12 mouse cellular contexts compared by ENCODE assay signal in the genomic region with DNA sequence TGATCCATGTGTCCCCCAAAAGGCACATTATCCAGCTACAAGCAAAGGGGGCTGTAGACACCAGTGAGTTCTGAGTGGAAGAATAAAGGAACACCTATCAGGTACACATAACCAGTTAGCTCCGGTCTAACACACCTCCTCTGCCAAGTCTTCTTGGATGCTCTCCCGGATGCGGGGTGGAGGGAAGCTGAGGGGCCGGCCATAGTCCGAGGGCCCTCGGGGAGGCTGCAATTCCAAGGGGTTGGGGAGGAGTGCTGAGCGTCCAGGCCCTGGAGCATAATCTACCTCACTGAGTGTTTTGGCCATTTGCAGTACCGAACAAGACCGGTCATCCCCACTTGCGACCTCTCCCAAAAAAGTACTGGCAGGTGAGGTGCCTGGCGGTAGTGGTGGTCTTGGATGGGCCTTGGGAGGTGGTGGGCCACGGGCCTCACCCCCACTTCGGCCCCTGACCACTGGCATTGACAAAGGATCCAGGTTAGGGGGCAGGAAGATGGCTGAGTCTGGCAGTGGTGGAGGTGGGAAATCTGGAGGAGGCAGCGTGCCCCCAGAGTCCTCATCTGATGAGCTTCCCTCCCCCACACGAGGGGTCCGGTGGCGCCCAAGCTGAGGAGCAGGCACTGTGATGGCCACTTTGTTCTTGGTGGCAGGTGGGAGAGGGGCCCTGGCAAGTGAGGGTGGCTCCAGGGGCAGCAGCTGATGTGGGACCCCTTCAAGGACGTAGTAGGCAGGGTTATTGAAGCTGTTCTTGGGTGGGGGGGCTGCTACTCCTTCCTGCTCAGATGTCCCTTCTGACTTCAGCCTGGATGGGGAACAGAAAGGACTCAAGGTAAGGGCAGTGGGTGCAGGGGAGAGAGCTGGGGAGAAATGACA. TPM values are rescaled to one million over a fixed set of nuclear protein-coding genes. Genes with fewer than 3 reads are reported as not detected.
A peak's percentile ranks its signal among the peaks of the same experiment; 100 is the strongest.
DNase-seq lines count a peak whose midpoint lies in the region; ATAC-seq and TF ChIP-seq lines count a peak whose summit lies in the region.
"Had no signal": no experiment of that assay in that cellular context is flagged by ENCODE, and none has a peak within 500 bp of the region (broad histone marks: within the 10 kb centered on the region; RNA-seq: fewer than 3 reads in every experiment).

No protein-coding gene starts in this region.

- peaks cover 39% of the 10 kb centered on the region for H3K27me3 ChIP-seq in heart, embryonic 10.5 days (ENCODE audit: insufficient read depth, poor library complexity, severe bottlenecking)
- H3K27me3 ChIP-seq in lung, embryonic 16.5 days (ENCODE audit: control insufficient read depth, insufficient read depth, low read depth, low read length) = peaks cover 26% of the 10 kb centered on the region
- peaks cover 48% of the 10 kb centered on the region for H3K27me3 ChIP-seq in embryonic facial prominence, embryonic 14.5 days (replicated peaks; ENCODE audit: control insufficient read depth, insufficient read depth, low read length)
- no peaks in the 10 kb centered on the region for H3K27me3 ChIP-seq in myocyte (ENCODE audit: control insufficient read depth, insufficient read depth, insufficient read length)

- H3ac ChIP-seq in myocyte (ENCODE audit: control insufficient read depth, insufficient read length) = no peak overlapping the region

- no peak for TF ChIP-seq POLR2A in myocyte (IDR thresholded peaks at IDR 0.05; ENCODE audit: insufficient read length, low read depth)

- H3K36me3 ChIP-seq in heart, embryonic 10.5 days = peaks cover 60% of the 10 kb centered on the region
- H3K36me3 ChIP-seq in lung, embryonic 16.5 days (ENCODE audit: control insufficient read depth, insufficient read depth, low read length) = peaks cover 45% of the 10 kb centered on the region
- H3K36me3 ChIP-seq in embryonic facial prominence, embryonic 14.5 days (ENCODE audit: control insufficient read depth, insufficient read depth, low read length) = peaks cover 62% of the 10 kb centered on the region
- H3K36me3 ChIP-seq in myocyte (ENCODE audit: control insufficient read depth, insufficient read depth) = peaks cover 30% of the 10 kb centered on the region

- DNase-seq in heart, embryonic 10.5 days (ENCODE audit: low spot score) = no peak
- no peak for DNase-seq in heart, postnatal 25 days (ENCODE audit: low spot score)
- DNase-seq in lung, adult 18-20 months = no peak
- peak; percentile 42 for DNase-seq in embryonic facial prominence, embryonic 14.5 days (ENCODE audit: low spot score)
- no peak for DNase-seq in left cerebral cortex, adult 9 months (ENCODE audit: low spot score in 2 of 2)
- DNase-seq: cerebellum, adult 18-20 months had no signal

- 0 out of 2 replicates have a peak overlapping the region, but pooled peaks have one; percentile 8 for H3K9ac ChIP-seq in lung, embryonic 16.5 days (ENCODE audit: low read length)
- H3K9ac ChIP-seq in embryonic facial prominence, embryonic 14.5 days (ENCODE audit: low read depth, low read length) = no peak overlapping the region
- H3K9ac ChIP-seq: heart, embryonic 15.5 days; liver, embryonic 15.5 days; stomach, embryonic 15.5 days had no signal

- peak overlapping the region; percentile 22; the same call in 1 of the 2 replicates for H3K27ac ChIP-seq in heart, embryonic 10.5 days
- 0 out of 2 replicates have a peak overlapping the region, but pooled peaks have one; percentile 13 for H3K27ac ChIP-seq in lung, embryonic 16.5 days (ENCODE audit: low read length)
- no peak overlapping the region for H3K27ac ChIP-seq in embryonic facial prominence, embryonic 14.5 days (replicated peaks; ENCODE audit: low read depth, low read length)
- H3K27ac ChIP-seq: heart, embryonic 15.5 days; liver, embryonic 15.5 days; stomach, embryonic 15.5 days had no signal

- H3K9me3 ChIP-seq in heart, embryonic 10.5 days = no peaks in the 10 kb centered on the region
- no peaks in the 10 kb centered on the region for H3K9me3 ChIP-seq in lung, embryonic 16.5 days (ENCODE audit: control insufficient read depth, low read length)
- no peaks in the 10 kb centered on the region for H3K9me3 ChIP-seq in embryonic facial prominence, embryonic 14.5 days (ENCODE audit: control insufficient read depth, low read length)
- H3K9me3 ChIP-seq: heart, embryonic 15.5 days; liver, embryonic 15.5 days; stomach, embryonic 15.5 days had no signal

- no peaks in the 10 kb centered on the region for H3K79me2 ChIP-seq in myocyte (ENCODE audit: control insufficient read depth, insufficient read depth)

- H3K4me3 ChIP-seq in heart, embryonic 10.5 days = no peak overlapping the region
- H3K4me3 ChIP-seq in lung, embryonic 16.5 days (ENCODE audit: low read length) = no peak overlapping the region
- no peak overlapping the region for H3K4me3 ChIP-seq in embryonic facial prominence, embryonic 14.5 days (ENCODE audit: low read depth, low read length)
- no peak overlapping the region for H3K4me3 ChIP-seq in myocyte
- H3K4me3 ChIP-seq: heart, embryonic 15.5 days; liver, embryonic 15.5 days; stomach, embryonic 15.5 days had no signal

- WGBS in heart, embryonic 10.5 days = 86% methylated on average over 18 of the region's 18 CpGs
- 76% methylated on average over 18 of the region's 18 CpGs for WGBS in lung, embryonic 16.5 days
- 77% methylated on average over 13 of the region's 18 CpGs for WGBS in embryonic facial prominence, embryonic 14.5 days

- no peak overlapping the region for H3K4me2 ChIP-seq in lung, embryonic 16.5 days (ENCODE audit: low read depth, low read length)
- H3K4me2 ChIP-seq in embryonic facial prominence, embryonic 14.5 days (ENCODE audit: low read depth, low read length) = no peak overlapping the region
- H3K4me2 ChIP-seq in myocyte (ENCODE audit: low read depth) = no peak overlapping the region
- H3K4me2 ChIP-seq: heart, embryonic 15.5 days; liver, embryonic 15.5 days; stomach, embryonic 15.5 days had no signal

- intact Hi-C loops in heart, postnatal 25 days (cut with DNase I) = loop anchor here (2.0 kb wide), 1 partner anchor 13 kb away; no protein-coding TSS in a partner anchor

- peaks cover 33% of the 10 kb centered on the region for H3K4me1 ChIP-seq in heart, embryonic 10.5 days
- H3K4me1 ChIP-seq in lung, embryonic 16.5 days (replicated peaks; ENCODE audit: control insufficient read depth, insufficient read depth, low read length) = peaks cover 11% of the 10 kb centered on the region
- peaks cover 19% of the 10 kb centered on the region for H3K4me1 ChIP-seq in embryonic facial prominence, embryonic 14.5 days (ENCODE audit: control insufficient read depth, insufficient read depth, low read length)

- ATAC-seq in lung, embryonic 16.5 days (ENCODE audit: low read depth) = no peak
- ATAC-seq in embryonic facial prominence, embryonic 14.5 days (ENCODE audit: low read depth) = peak; percentile 26; the same call in 1 of the 2 replicates

TF ChIP-seq in myocyte, 11 proteins besides CTCF, POLR2A, EP300 and RAD21:
- TF ChIP-seq USF1 (IDR thresholded peaks at IDR 0.05; ENCODE audit: low read depth) = no peak
- peak; percentile 16 for TF ChIP-seq POLR2AphosphoS2 (IDR thresholded peaks at IDR 0.05; ENCODE audit: insufficient read length, low read depth)
- no peak for TF ChIP-seq TCF3 (IDR thresholded peaks at IDR 0.05; ENCODE audit: insufficient read length, low read depth)

RNA-seq across cellular contexts. Expression of a gene that starts 5.9 kb away (rescaled TPM):
- polyA plus RNA-seq in heart, embryonic 10.5 days (2016; fragmentation: Nextera tagmentation; extraction: Ambion mirVana) = 0.15 and 0.36 TPM in 2 replicates
- under 1 TPM; 0.26 to 0.42 TPM for total RNA-seq in heart, postnatal 25 days (2021)
- polyA plus RNA-seq in lung, embryonic 16.5 days (2015; fragmentation: Nextera tagmentation; extraction: Ambion mirVana) = 0.28 and 0.34 TPM in 2 replicates
- polyA plus RNA-seq in embryonic facial prominence, embryonic 14.5 days (2014; fragmentation: Nextera tagmentation; extraction: Ambion mirVana) = 1.5 and 1.7 TPM in 2 replicates
- polyA plus RNA-seq in myocyte (2012; fragmentation: generic; extraction: Trizol) = 0.02 TPM
- total RNA-seq: left cerebral cortex, postnatal 25 days had no signal
- polyA plus RNA-seq: liver, embryonic 15.5 days had no signal

RNA-seq across cellular contexts. Expression of a gene that starts 14.0 kb away (rescaled TPM):
- polyA plus RNA-seq in heart, embryonic 10.5 days (2016; fragmentation: Nextera tagmentation; extraction: Ambion mirVana) = 44.9 and 61.0 TPM in 2 replicates
- total RNA-seq in heart, postnatal 25 days (2021) = 100 to 1,000 TPM; 145 to 148 TPM
- 34.8 and 35.7 TPM in 2 replicates for polyA plus RNA-seq in lung, embryonic 16.5 days (2015; fragmentation: Nextera tagmentation; extraction: Ambion mirVana)
- polyA plus RNA-seq in embryonic facial prominence, embryonic 14.5 days (2014; fragmentation: Nextera tagmentation; extraction: Ambion mirVana) = 34.3 and 36.2 TPM in 2 replicates
- polyA plus RNA-seq in myocyte (2012; fragmentation: generic; extraction: Trizol) = 241 TPM

RNA-seq across cellular contexts. Expression of a gene that starts 33.0 kb away (rescaled TPM):
- polyA plus RNA-seq in heart, embryonic 10.5 days (2016; fragmentation: Nextera tagmentation; extraction: Ambion mirVana) = not detected in 2 replicates
- total RNA-seq in heart, postnatal 25 days (2021) = 1 to 10 TPM; 5.5 to 6.8 TPM
- polyA plus RNA-seq in lung, embryonic 16.5 days (2015; fragmentation: Nextera tagmentation; extraction: Ambion mirVana) = 1.5 and 2.8 TPM in 2 replicates
- 3.9 and 4.0 TPM in 2 replicates for polyA plus RNA-seq in embryonic facial prominence, embryonic 14.5 days (2014; fragmentation: Nextera tagmentation; extraction: Ambion mirVana)
- polyA plus RNA-seq in myocyte (2012; fragmentation: generic; extraction: Trizol) = not detected

RNA-seq across cellular contexts. Expression of a gene that starts 39.5 kb away (rescaled TPM):
- polyA plus RNA-seq in heart, embryonic 10.5 days (2016; fragmentation: Nextera tagmentation; extraction: Ambion mirVana) = 83.0 and 94.3 TPM in 2 replicates
- 10 to 100 TPM; 16.5 to 17.9 TPM for total RNA-seq in heart, postnatal 25 days (2021)
- 71.2 and 73.0 TPM in 2 replicates for polyA plus RNA-seq in lung, embryonic 16.5 days (2015; fragmentation: Nextera tagmentation; extraction: Ambion mirVana)
- polyA plus RNA-seq in embryonic facial prominence, embryonic 14.5 days (2014; fragmentation: Nextera tagmentation; extraction: Ambion mirVana) = 60.8 and 62.0 TPM in 2 replicates
- 35.1 TPM for polyA plus RNA-seq in myocyte (2012; fragmentation: generic; extraction: Trizol)

RNA-seq across cellular contexts. Expression of a gene that starts 46.6 kb away (rescaled TPM):
- polyA plus RNA-seq in heart, embryonic 10.5 days (2016; fragmentation: Nextera tagmentation; extraction: Ambion mirVana) = 2.1 and 2.7 TPM in 2 replicates
- total RNA-seq in heart, postnatal 25 days (2021) = under 1 TPM; 0.26 to 0.59 TPM
- polyA plus RNA-seq in lung, embryonic 16.5 days (2015; fragmentation: Nextera tagmentation; extraction: Ambion mirVana) = 1.5 and 1.6 TPM in 2 replicates
- 1.4 and 4.5 TPM in 2 replicates for polyA plus RNA-seq in embryonic facial prominence, embryonic 14.5 days (2014; fragmentation: Nextera tagmentation; extraction: Ambion mirVana)
- 2.2 TPM for polyA plus RNA-seq in myocyte (2012; fragmentation: generic; extraction: Trizol)
